Mouse (Mus musculus): ENCODE results near the gene Foxn3. TPM values are rescaled to one million over a fixed set of nuclear protein-coding genes. Genes with fewer than 3 reads are reported as not detected.

Gene Foxn3
- polyA plus RNA-seq, 1 experiment: 5.8 TPM

DNA sequence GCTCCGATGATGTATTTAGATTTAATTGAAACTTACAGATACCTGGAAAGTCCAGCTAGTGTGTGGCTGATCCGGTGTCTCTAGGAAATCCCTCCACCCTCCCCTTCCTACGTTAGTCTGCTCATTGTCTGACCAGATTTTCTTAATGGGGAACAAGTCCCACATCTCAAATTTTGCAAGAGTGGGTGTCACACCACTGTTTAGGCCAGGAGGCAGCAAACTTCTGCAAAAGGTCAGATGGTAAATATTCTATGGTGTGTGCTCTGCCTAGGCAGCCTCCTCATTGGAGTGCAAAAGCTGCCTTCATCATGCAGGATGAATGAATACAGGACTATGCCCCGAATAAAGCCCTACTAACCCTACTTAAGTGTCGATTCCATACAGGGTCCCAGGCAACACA, 115.6 kb downstream of the Foxn3 start:
- no peak overlapping the region for H3K4me3 ChIP-seq
- TF ChIP-seq USF1 (IDR thresholded peaks at IDR 0.05; ENCODE audit: low read depth) (no peak), POLR2A (IDR thresholded peaks at IDR 0.05; ENCODE audit: insufficient read length, low read depth) (no peak), TCF3 (IDR thresholded peaks at IDR 0.05; ENCODE audit: insufficient read length, low read depth) (no peak), MYOG (IDR thresholded peaks at IDR 0.05; ENCODE audit: control insufficient read depth in 1 of 3, insufficient read depth in 1 of 3, insufficient read length in 2 of 3, low read depth in 2 of 3) (no peak), MYOD1 (IDR thresholded peaks at IDR 0.05; ENCODE audit: control insufficient read depth in 1 of 3, insufficient read length in 2 of 3, low read depth in 2 of 3) (no peak), E2F4 (IDR thresholded peaks at IDR 0.05; ENCODE audit: insufficient read depth) (no peak), TCF12 (IDR thresholded peaks at IDR 0.05; ENCODE audit: insufficient read depth, poor library complexity, severe bottlenecking) (no peak), CEBPB (IDR thresholded peaks at IDR 0.05; ENCODE audit: insufficient read depth, poor library complexity, severe bottlenecking) (no peak), SRF (IDR thresholded peaks at IDR 0.05; ENCODE audit: control insufficient read depth, insufficient read length, low read depth) (no peak), POLR2AphosphoS2 (IDR thresholded peaks at IDR 0.05; ENCODE audit: insufficient read length, low read depth) (no peak), REST (IDR thresholded peaks at IDR 0.05; ENCODE audit: insufficient read depth, insufficient read length) (no peak), MAX (IDR thresholded peaks at IDR 0.05; ENCODE audit: low read depth) (no peak)
- H3K36me3 ChIP-seq (ENCODE audit: control insufficient read depth, insufficient read depth): no peaks in the 10 kb centered on the region
- no peak overlapping the region for H3K4me2 ChIP-seq (ENCODE audit: low read depth)
- H3ac ChIP-seq (ENCODE audit: control insufficient read depth, insufficient read length): no peak overlapping the region
- H3K27me3 ChIP-seq (ENCODE audit: control insufficient read depth, insufficient read depth, insufficient read length): no peaks in the 10 kb centered on the region
- H3K79me2 ChIP-seq (ENCODE audit: control insufficient read depth, insufficient read depth): no peaks in the 10 kb centered on the region

DNA sequence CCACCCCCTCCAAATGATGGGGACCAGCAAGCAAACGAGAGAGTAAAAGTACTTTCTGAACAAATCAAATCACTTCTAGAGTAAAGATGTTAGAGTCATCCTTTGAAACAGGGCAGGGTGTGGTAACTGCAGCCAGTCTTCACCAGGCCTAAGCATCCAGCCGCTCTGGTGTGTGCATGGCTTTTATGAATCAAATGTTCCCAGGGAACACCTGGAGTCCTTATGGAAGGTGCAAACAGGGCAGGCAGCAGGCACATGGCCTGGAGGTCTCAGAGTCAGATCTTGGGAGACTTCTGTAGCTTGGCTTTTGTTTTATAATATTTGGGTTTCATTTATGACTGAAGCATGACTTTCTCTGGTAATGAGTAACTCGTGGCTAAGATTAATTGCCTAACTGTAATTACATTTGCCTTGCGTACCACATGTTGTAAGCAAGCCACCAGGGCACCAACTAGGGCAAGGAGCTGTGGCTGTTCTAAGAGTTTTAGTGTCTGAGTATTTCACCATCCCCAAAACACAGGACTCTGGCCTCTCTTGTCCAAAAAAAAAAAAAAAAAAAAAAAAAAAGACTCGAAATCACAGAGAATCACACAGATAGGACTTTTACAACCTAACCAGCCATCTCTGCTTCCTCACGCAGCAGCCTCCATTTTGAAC, 118.2 kb downstream of the Foxn3 start:
- H3K4me2 ChIP-seq (ENCODE audit: low read depth): no peak overlapping the region
- H3K27me3 ChIP-seq (ENCODE audit: control insufficient read depth, insufficient read depth, insufficient read length): no peaks in the 10 kb centered on the region
- TF ChIP-seq MYOG (IDR thresholded peaks at IDR 0.05; ENCODE audit: control insufficient read depth in 1 of 3, insufficient read depth in 1 of 3, insufficient read length in 2 of 3, low read depth in 2 of 3): no peak
- TF ChIP-seq SRF (IDR thresholded peaks at IDR 0.05; ENCODE audit: control insufficient read depth, insufficient read length, low read depth): no peak
- TF ChIP-seq CEBPB (IDR thresholded peaks at IDR 0.05; ENCODE audit: insufficient read depth, poor library complexity, severe bottlenecking): no peak
- no peak for TF ChIP-seq POLR2AphosphoS2 (IDR thresholded peaks at IDR 0.05; ENCODE audit: insufficient read length, low read depth)
- TF ChIP-seq MYOD1 (IDR thresholded peaks at IDR 0.05; ENCODE audit: control insufficient read depth in 1 of 3, insufficient read length in 2 of 3, low read depth in 2 of 3): no peak
- no peak for TF ChIP-seq REST (IDR thresholded peaks at IDR 0.05; ENCODE audit: insufficient read depth, insufficient read length)
- no peak for TF ChIP-seq E2F4 (IDR thresholded peaks at IDR 0.05; ENCODE audit: insufficient read depth)
- TF ChIP-seq TCF12 (IDR thresholded peaks at IDR 0.05; ENCODE audit: insufficient read depth, poor library complexity, severe bottlenecking): no peak
- TF ChIP-seq POLR2A (IDR thresholded peaks at IDR 0.05; ENCODE audit: insufficient read length, low read depth): no peak
- no peak for TF ChIP-seq TCF3 (IDR thresholded peaks at IDR 0.05; ENCODE audit: insufficient read length, low read depth)
- TF ChIP-seq MAX (IDR thresholded peaks at IDR 0.05; ENCODE audit: low read depth): no peak
- no peak for TF ChIP-seq USF1 (IDR thresholded peaks at IDR 0.05; ENCODE audit: low read depth)
- H3K36me3 ChIP-seq (ENCODE audit: control insufficient read depth, insufficient read depth): no peaks in the 10 kb centered on the region
- no peak overlapping the region for H3ac ChIP-seq (ENCODE audit: control insufficient read depth, insufficient read length)
- no peaks in the 10 kb centered on the region for H3K79me2 ChIP-seq (ENCODE audit: control insufficient read depth, insufficient read depth)
- H3K4me3 ChIP-seq: no peak overlapping the region

DNA sequence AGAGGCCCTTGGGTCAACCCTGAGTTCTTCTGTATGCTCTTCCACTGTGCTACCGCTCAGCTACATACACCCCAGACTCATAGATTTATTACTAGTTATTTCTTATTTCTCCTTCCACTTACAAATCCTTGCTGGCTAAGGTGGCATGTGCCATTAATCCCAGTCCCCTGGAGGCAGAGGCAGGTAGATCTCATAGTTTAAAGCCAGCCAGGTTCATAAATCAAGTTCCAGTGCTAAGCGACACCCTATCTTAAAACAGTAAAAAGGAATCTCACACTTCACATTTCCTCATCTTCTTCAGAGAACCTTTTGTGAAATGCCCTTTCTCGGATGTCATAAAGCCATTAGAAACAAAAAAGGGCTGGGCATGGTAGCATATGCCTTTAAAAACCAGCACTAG, 120.6 kb downstream of the Foxn3 start:
- H3K79me2 ChIP-seq (ENCODE audit: control insufficient read depth, insufficient read depth): no peaks in the 10 kb centered on the region
- H3K4me2 ChIP-seq (ENCODE audit: low read depth): no peak overlapping the region
- H3K4me3 ChIP-seq: no peak overlapping the region
- no peaks in the 10 kb centered on the region for H3K36me3 ChIP-seq (ENCODE audit: control insufficient read depth, insufficient read depth)
- TF ChIP-seq POLR2A (IDR thresholded peaks at IDR 0.05; ENCODE audit: insufficient read length, low read depth) (no peak), MYOG (IDR thresholded peaks at IDR 0.05; ENCODE audit: control insufficient read depth in 1 of 3, insufficient read depth in 1 of 3, insufficient read length in 2 of 3, low read depth in 2 of 3) (no peak), TCF12 (IDR thresholded peaks at IDR 0.05; ENCODE audit: insufficient read depth, poor library complexity, severe bottlenecking) (no peak), TCF3 (IDR thresholded peaks at IDR 0.05; ENCODE audit: insufficient read length, low read depth) (no peak), POLR2AphosphoS2 (IDR thresholded peaks at IDR 0.05; ENCODE audit: insufficient read length, low read depth) (no peak), SRF (IDR thresholded peaks at IDR 0.05; ENCODE audit: control insufficient read depth, insufficient read length, low read depth) (no peak), E2F4 (IDR thresholded peaks at IDR 0.05; ENCODE audit: insufficient read depth) (no peak), USF1 (IDR thresholded peaks at IDR 0.05; ENCODE audit: low read depth) (no peak), MYOD1 (IDR thresholded peaks at IDR 0.05; ENCODE audit: control insufficient read depth in 1 of 3, insufficient read length in 2 of 3, low read depth in 2 of 3) (no peak), MAX (IDR thresholded peaks at IDR 0.05; ENCODE audit: low read depth) (no peak), CEBPB (IDR thresholded peaks at IDR 0.05; ENCODE audit: insufficient read depth, poor library complexity, severe bottlenecking) (no peak)
- no peak overlapping the region for H3ac ChIP-seq (ENCODE audit: control insufficient read depth, insufficient read length)
- no peaks in the 10 kb centered on the region for H3K27me3 ChIP-seq (ENCODE audit: control insufficient read depth, insufficient read depth, insufficient read length)

DNA sequence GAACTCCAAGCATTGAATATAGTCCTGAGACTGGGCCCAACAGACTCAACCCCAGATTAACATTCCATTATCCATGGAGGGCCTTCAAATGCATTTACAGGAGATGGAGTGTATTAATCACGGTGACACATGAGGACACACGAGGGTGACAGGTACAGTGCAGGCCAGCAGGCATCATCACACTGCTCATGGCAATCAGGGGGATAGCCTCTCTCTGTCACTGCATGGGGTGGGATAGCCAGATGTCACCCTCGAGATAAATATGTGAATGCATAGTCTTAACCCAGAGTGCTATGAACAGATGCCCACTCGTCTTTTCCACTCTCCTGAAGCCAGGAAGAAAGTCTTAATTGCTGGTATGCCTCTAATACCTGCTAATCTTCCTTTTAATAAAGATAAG, 122.4 kb downstream of the Foxn3 start:
- no peak overlapping the region for H3K4me3 ChIP-seq
- H3K36me3 ChIP-seq (ENCODE audit: control insufficient read depth, insufficient read depth): no peaks in the 10 kb centered on the region
- H3K79me2 ChIP-seq (ENCODE audit: control insufficient read depth, insufficient read depth): no peaks in the 10 kb centered on the region
- no peaks in the 10 kb centered on the region for H3K27me3 ChIP-seq (ENCODE audit: control insufficient read depth, insufficient read depth, insufficient read length)
- TF ChIP-seq MAX (IDR thresholded peaks at IDR 0.05; ENCODE audit: low read depth) (no peak), E2F4 (IDR thresholded peaks at IDR 0.05; ENCODE audit: insufficient read depth) (no peak), POLR2AphosphoS2 (IDR thresholded peaks at IDR 0.05; ENCODE audit: insufficient read length, low read depth) (no peak), POLR2A (IDR thresholded peaks at IDR 0.05; ENCODE audit: insufficient read length, low read depth) (no peak), MYOD1 (IDR thresholded peaks at IDR 0.05; ENCODE audit: control insufficient read depth in 1 of 3, insufficient read length in 2 of 3, low read depth in 2 of 3) (no peak)
- no peak overlapping the region for H3K4me2 ChIP-seq (ENCODE audit: low read depth)
- H3ac ChIP-seq (ENCODE audit: control insufficient read depth, insufficient read length): no peak overlapping the region

All from myocyte (in vitro differentiated cells).